Mouse (Mus musculus) lung, embryonic 16.5 days (tissue): ENCODE data around the gene Ets2. TPM values are rescaled to one million over a fixed set of nuclear protein-coding genes. Genes with fewer than 3 reads are reported as not detected.
"Not testable (repeated sequence)": the region's sequence is repeated elsewhere in the genome, so short reads cannot be mapped to it uniquely, and the experiment has no call there.

ENCODE experiments used
- ATAC-seq: fragments of 200-750 bp; cut with Nextera tagmentation; 2 replicates; pipeline ENCODE4 v1.8.0; 2017; ENCODE audit warnings: low read depth, mild to moderate bottlenecking, moderate library complexity
- H3K27ac ChIP-seq: fragments of 300-500 bp; sonication (generic); 2 replicates; pipeline ENCODE4 v1.5.1; 2014; ENCODE audit warnings: mild to moderate bottlenecking, control low read depth, low read length
- H3K27me3 ChIP-seq: fragments of 300-500 bp; sonication (generic); 2 replicates; pipeline ENCODE4 v1.6.1; 2014; ENCODE audit warnings: low read depth, low read length, mixed read lengths; ENCODE audit not compliant: control insufficient read depth, insufficient read depth
- H3K36me3 ChIP-seq: fragments of 300-500 bp; sonication (generic); 2 replicates; pipeline ENCODE4 v1.6.1; 2014; ENCODE audit warnings: low read length; ENCODE audit not compliant: control insufficient read depth, insufficient read depth
- H3K4me1 ChIP-seq: fragments of 300-500 bp; sonication (generic); replicated peaks from 2 replicates; pipeline ENCODE4 v1.6.1; 2014; ENCODE audit warnings: low read length, mixed read lengths; ENCODE audit not compliant: control insufficient read depth, insufficient read depth
- H3K4me2 ChIP-seq: fragments of 300-500 bp; sonication (generic); 2 replicates; pipeline ENCODE4 v1.6.1; 2014; ENCODE audit warnings: low read depth, low read length, control low read depth
- H3K4me3 ChIP-seq: fragments of 300-500 bp; sonication (generic); 2 replicates; pipeline ENCODE4 v1.5.1; 2014; ENCODE audit warnings: mild to moderate bottlenecking, low read length, control low read depth
- H3K9ac ChIP-seq: fragments of 300-500 bp; sonication (generic); 2 replicates; pipeline ENCODE4 v1.6.1; 2014; ENCODE audit warnings: low read length, control low read depth
- H3K9me3 ChIP-seq: fragments of 300-500 bp; sonication (generic); 2 replicates; pipeline ENCODE4 v1.6.1; 2016; ENCODE audit warnings: low read length; ENCODE audit not compliant: control insufficient read depth
- WGBS: fragments of 180-500 bp; shearing (Covaris S2); extraction: QIAGEN DNeasy Blood & Tissue Kit; methylation state at CpG from one replicate; pipeline ENCODE4 v1.1.7; 2014; 5-methylcytosine and 5-hydroxymethylcytosine counted together
- polyA plus RNA-seq: library from polyadenylated mRNA; unstranded; fragments of >200 nt; fragmentation: Nextera tagmentation; extraction: Ambion mirVana; gene quantifications from 2 replicates; pipeline ENCODE4 v1.2.1, GENCODE M21; 2015

Gene Ets2
- polyA plus RNA-seq, 1 experiment from 2014 or later = 123 TPM

DNA sequence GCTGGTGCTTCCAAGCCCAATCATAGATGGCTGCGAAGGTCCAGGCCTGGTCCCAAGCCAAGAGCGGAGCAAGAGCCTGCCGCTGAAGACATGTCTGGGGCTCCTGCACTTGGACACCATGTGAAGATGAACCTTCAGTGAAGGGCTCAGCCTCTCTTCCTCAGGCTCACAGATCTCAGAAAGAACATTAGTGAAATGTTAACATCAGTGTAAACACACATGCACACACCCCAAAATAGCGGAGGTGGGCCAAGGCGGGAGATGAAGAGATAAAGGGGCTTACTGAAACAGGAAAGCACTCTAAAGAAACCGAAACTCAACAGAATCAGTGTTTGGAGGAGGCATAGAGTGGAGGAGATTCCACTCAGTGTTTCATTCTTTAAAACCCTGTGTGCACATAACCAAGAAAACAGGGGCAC is 48.3 kb downstream of the Ets2 start:
- H3K9me3 ChIP-seq = no peaks in the 10 kb centered on the region
- no peaks in the 10 kb centered on the region for H3K27me3 ChIP-seq
- WGBS = 43% methylated on average over 6 of the region's 6 CpGs
- no peak overlapping the region for H3K4me3 ChIP-seq
- 0 out of 2 replicates have a peak, but pooled peaks have one; percentile 22 for ATAC-seq
- peak overlapping the region; percentile 62 for H3K27ac ChIP-seq
- H3K4me1 ChIP-seq = peaks cover 28% of the 10 kb centered on the region
- H3K9ac ChIP-seq = no peak overlapping the region
- no peaks in the 10 kb centered on the region for H3K36me3 ChIP-seq
- no peak overlapping the region for H3K4me2 ChIP-seq

DNA sequence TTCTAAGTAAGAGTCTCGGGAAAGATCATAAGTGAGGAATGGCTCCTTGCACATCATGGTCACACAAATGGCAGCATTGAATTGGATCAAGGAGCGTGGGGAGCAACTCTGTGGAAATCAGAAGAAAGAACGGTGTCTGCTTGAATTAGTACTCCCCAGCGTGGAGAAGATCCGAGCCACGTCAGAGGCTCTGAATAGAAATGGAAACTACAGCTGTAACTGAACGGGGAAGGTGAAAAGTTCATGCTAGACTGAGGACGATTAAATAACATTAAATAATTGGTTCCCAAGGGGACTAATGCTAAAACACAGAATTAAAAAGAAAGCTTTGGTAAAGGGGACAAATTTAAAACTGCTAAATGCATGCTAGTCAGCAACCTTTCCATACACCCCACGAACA is 50.6 kb downstream of the Ets2 start:
- Histone ChIP-seq H3K9ac (no peak overlapping the region), H3K27me3 (no peaks in the 10 kb centered on the region), H3K4me3 (no peak overlapping the region), H3K27ac (no peak overlapping the region), H3K4me2 (no peak overlapping the region), H3K4me1 (peaks cover 26% of the 10 kb centered on the region), H3K36me3 (no peaks in the 10 kb centered on the region), H3K9me3 (no peaks in the 10 kb centered on the region)
- 59% methylated on average over 9 of the region's 9 CpGs for WGBS
- ATAC-seq = no peak

DNA sequence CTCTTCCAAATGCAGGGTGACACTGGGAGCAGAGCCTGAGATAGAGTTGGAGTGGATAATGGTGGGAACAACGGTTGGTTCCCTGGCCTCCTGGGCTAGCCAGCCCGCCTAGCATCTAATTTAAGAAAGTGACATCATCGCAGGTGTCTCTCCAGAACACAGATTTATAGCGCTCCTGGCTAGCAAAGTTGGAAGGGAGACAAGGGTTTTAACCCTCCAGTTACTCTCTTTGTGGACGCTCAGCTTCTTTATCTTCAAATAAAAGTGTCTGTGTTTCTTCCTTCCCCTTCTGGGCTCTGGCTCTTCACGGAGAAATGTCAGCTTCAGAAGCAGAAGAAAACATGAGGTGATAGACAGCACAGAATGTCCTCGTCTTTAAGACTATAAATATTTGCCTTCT is 51.4 kb downstream of the Ets2 start:
- Histone ChIP-seq H3K36me3 (no peaks in the 10 kb centered on the region), H3K27me3 (no peaks in the 10 kb centered on the region), H3K4me1 (peaks cover 26% of the 10 kb centered on the region), H3K9me3 (no peaks in the 10 kb centered on the region), H3K27ac (peak overlapping the region; percentile 2; the same call in 1 of the 2 replicates), H3K9ac (no peak overlapping the region), H3K4me3 (no peak overlapping the region), H3K4me2 (no peak overlapping the region)
- WGBS = 15% methylated on average over 7 of the region's 7 CpGs
- ATAC-seq = peak; percentile 53

DNA sequence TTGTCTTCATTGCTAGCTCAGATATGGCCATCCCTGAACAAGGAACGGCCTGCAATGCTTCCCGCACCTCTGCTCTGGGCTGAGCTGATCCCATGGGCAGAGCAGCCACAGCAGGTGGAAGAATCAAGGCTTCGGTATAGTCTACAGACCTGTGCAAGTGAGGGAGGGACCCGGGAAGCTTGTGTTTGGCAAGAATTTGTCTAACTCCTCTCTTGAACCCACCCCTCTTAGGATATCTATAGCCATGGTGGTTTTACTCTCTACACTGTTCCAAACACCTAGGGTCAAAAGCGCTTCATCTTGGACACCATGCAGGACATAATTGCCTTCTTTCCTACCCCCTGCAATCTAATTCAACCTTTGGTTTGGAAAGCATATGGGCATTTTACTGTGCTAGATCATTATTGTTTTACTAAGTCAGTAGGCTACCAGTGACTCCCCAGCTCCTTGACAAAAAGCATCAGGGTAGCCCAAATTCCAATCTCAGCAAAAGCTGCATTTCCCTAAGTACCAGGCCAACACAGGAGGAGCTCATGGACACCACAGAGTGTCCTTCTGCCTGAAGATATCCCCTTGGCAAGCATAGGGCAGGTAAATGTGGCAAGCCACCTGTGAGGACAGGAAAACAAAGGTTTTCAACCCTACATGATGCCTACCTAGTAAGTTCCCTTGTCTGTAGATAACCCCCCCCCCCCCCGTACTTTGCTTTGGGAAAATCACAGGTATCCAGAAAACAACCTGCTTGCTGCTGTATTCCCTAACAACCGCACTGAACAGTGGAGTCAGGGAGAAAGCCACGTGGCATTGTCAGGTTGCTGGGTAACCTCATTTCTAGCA is 57.5 kb downstream of the Ets2 start:
- Histone ChIP-seq H3K27ac (no peak overlapping the region), H3K36me3 (no peaks in the 10 kb centered on the region), H3K4me3 (no peak overlapping the region), H3K4me2 (no peak overlapping the region), H3K4me1 (no peaks in the 10 kb centered on the region), H3K27me3 (no peaks in the 10 kb centered on the region), H3K9me3 (no peaks in the 10 kb centered on the region), H3K9ac (no peak overlapping the region)
- WGBS = 84% methylated on average over 8 of the region's 8 CpGs
- ATAC-seq = no peak

DNA sequence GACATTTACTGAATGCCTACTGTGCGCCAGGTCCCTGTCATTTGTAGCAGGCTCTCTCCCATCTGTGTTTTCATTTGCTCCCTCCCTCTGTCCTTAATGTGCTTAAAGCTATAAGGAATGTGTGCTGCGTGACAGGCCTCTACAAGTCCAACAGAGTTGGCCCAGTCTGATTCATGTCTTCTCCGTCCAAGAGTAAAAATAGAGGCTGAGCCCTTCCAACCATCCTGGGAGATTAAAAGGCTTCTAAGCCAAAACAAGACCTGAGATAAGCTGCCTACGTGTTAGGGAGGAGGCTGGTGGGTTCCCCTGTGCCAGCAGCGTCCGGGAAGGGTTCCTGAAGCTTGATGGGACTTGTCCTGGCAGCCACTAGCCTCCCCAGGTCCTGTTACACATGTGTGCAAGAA is 58.1 kb downstream of the Ets2 start:
- Histone ChIP-seq H3K9me3 (no peaks in the 10 kb centered on the region), H3K4me1 (no peaks in the 10 kb centered on the region), H3K27ac (no peak overlapping the region), H3K4me2 (no peak overlapping the region), H3K36me3 (no peaks in the 10 kb centered on the region), H3K27me3 (no peaks in the 10 kb centered on the region), H3K4me3 (no peak overlapping the region), H3K9ac (no peak overlapping the region)
- WGBS = 59% methylated on average over 6 of the region's 6 CpGs
- ATAC-seq = no peak; the same call in 1 of the 2 replicates

DNA sequence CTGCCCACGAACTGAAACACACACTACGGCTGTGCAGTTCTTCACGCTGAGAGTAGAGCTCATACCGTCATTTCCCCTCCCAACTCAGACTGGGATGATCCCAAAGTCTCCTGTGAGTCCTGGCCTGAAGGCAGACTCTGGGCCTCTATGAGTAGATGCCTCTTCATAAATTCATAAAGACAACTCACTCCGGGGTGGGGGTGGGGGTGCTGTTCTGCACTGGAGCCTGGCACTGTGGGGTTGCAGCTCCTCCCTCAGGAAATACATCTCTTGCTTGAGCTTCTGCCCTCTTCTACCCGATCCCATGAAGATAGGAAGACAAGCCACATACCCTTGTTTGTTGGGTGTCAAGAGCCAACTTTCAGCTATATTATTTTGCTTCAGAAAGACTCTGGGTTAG is 59.9 kb downstream of the Ets2 start:
- no peaks in the 10 kb centered on the region for H3K4me1 ChIP-seq
- no peak for ATAC-seq
- H3K36me3 ChIP-seq = no peaks in the 10 kb centered on the region
- H3K27me3 ChIP-seq = no peaks in the 10 kb centered on the region
- no peak overlapping the region for H3K9ac ChIP-seq
- H3K4me3 ChIP-seq = no peak overlapping the region
- WGBS = 70% methylated on average over 6 of the region's 6 CpGs
- H3K9me3 ChIP-seq = no peaks in the 10 kb centered on the region
- no peak overlapping the region for H3K27ac ChIP-seq
- H3K4me2 ChIP-seq = no peak overlapping the region

DNA sequence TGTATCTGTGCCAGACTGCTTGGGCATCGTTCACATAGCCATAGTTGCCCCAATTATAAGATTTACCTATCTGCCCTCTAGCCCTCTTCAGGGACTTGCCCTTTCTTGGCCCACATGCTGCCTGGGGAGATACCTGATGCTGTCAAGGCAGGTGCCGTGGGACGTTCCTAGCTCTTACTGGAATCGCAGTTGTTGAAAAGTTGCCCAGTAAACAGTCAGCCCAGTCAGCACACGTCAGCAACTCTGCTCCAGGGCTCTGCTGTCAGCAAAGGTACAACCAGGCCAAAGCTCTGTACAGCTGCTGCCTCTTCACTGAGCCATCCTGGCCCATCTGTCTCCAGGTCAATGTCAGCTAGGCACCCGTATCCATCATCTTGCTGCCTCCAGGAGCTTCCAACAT is 61.3 kb downstream of the Ets2 start:
- H3K4me2 ChIP-seq = no peak overlapping the region
- no peak overlapping the region for H3K27ac ChIP-seq
- no peaks in the 10 kb centered on the region for H3K36me3 ChIP-seq
- no peak for ATAC-seq
- 63% methylated on average over 6 of the region's 6 CpGs for WGBS
- no peaks in the 10 kb centered on the region for H3K9me3 ChIP-seq
- no peaks in the 10 kb centered on the region for H3K27me3 ChIP-seq
- H3K4me3 ChIP-seq = no peak overlapping the region
- H3K9ac ChIP-seq = no peak overlapping the region
- H3K4me1 ChIP-seq = no peaks in the 10 kb centered on the region

DNA sequence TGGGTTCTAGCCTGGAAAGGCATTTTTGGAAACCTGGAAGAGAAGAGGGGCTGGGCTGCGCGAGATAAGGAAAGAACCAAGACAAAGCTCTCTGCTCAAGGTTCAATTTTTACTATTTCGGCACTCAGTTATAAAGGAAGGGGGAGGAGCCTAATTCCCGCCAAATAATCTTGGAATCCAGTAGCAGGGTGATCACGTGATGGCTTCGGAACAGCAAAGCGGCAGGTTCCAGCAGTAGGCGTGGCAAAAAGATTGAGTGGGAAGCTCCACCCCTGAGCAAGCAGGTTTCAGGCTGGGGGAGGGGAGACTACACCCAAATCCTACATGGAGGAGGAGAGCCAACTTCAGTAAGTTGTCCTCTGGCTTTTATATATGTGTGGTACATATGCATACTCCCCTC is 62.2 kb downstream of the Ets2 start:
- H3K27ac ChIP-seq, H3K9me3 ChIP-seq, H3K36me3 ChIP-seq, H3K4me3 ChIP-seq, H3K9ac ChIP-seq, H3K4me2 ChIP-seq, H3K4me1 ChIP-seq, ATAC-seq, H3K27me3 ChIP-seq: not testable (repeated sequence)
- WGBS = 50% methylated on average over 8 of the region's 8 CpGs

DNA sequence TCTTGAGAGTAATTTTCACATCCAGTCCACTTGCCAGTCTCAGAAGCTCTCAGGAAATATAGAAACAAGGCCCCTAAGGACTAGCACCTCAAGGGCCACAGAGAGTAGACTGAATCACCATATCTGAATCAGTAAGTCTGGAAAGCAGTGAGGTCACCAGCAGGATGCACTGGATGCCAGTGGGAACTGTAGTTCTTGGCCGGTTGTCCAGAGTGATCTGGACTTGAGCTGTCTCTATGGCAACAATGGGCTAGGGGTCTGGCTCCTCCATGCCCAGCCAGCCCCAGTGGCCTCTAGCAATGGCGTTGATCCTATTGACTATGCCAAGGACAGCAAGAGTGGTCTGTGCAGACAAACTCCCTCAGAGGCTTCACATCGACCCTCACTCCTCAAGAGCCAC is 64.3 kb downstream of the Ets2 start:
- peaks cover 14% of the 10 kb centered on the region for H3K4me1 ChIP-seq
- no peaks in the 10 kb centered on the region for H3K27me3 ChIP-seq
- ATAC-seq = no peak
- H3K36me3 ChIP-seq = no peaks in the 10 kb centered on the region
- H3K27ac ChIP-seq = no peak overlapping the region
- H3K9me3 ChIP-seq = no peaks in the 10 kb centered on the region
- H3K4me3 ChIP-seq = no peak overlapping the region
- 74% methylated on average over 3 of the region's 3 CpGs for WGBS
- H3K4me2 ChIP-seq = no peak overlapping the region
- H3K9ac ChIP-seq = no peak overlapping the region
